Mouse (Mus musculus): ENCODE measurements around the gene Wnt3. TPM values are rescaled to one million over a fixed set of nuclear protein-coding genes. Genes with fewer than 3 reads are reported as not detected.

Gene Wnt3
- polyA plus RNA-seq (2012; fragmentation: generic; extraction: Trizol), result not detected

DNA sequence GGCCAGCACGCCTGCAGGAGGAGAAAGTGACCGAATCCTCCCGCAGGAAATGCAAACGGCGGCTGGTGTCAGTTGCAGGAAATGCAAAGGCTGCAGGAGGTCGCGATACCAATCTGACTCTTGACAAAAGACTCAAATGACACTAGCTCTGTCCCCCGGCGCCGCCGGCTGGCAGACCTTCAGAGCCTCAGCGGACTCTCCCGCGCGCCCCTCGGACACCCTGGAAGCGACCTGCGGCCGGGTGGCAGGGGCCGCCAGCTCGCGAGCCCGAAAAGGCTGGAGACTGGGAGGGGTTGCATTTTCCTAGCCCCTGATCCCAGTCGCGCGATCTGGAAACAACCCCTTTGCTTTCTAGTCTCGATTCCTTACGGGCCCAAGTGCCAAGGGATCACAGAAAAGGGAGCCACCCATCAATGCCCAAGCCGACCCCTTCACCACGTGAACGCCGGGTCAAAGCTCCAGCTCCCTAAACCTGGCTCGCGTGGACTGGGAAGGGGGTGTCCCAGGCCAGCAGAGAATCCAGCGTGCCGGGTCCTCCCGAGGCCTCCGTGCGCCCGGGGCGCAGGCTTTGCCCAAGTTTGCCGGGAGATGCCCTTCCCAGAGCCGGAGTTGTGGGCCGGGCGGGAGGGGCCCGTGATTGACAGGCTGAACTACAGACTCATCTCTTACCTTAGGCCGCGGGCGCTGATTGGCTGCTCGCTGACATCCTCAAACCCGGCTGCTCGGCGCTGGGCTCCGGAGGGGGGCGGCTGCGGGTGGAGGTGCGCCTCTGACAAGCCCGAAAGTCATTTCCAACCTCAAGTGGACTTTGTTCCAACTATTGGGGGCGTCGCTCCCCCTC is at the start of gene Wnt3:
Gene Wnt3, plus strand, starts transcription at position 764 of the 841 bp plus-strand sequence.

DNA sequence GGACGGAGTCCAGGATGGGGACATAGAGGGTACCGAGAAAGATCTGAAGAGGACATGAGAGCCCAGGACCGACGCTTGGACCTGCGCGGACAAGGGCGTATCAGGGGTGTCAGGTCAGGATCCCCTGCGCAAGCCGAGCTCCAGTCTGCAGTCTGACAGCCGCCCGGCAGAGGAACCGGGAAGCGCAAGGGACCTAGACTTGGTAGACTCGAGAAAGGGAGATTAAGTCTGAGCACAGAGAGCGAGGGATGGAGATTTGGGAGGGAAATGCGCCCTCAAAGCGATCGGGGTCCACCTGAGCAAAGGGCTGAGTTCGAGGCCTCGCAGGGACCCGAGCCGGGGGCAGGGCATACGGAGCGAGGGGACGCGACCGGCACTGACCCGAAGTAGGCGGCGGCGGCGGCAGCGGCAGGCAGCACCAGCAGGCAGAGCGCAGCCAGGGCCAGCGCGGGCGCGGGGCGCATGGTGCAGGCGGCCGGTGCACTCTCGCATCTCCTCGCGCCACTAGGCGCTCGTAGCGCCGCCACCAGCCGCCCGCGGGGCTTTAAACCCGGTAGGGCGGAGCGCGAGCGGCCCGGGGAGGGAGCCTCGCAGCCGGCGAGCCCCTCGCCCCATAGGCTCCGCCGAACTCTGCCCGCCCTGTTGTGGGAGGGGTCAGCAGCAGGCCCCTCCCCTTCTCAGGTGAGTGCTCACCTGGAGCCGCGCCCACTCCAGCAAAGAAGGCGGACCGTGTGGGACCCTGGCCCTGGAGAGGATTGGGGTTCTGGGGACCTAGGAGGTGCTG is 24.5 kb upstream of the Wnt3 start, which contains the start of gene Wnt9b:
Gene Wnt9b, minus strand, starts transcription at position 516 of the 784 bp plus-strand sequence.

Other genes with a start within 250 kb of the Wnt3 start
- gene Gm884, start 153.0 kb upstream of the Wnt3 start, polyA plus RNA-seq (2012; fragmentation: generic; extraction: Trizol), result not detected
- gene Lyzl6, start 135.3 kb upstream of the Wnt3 start, polyA plus RNA-seq (2012; fragmentation: generic; extraction: Trizol), result not detected
- gene Rprml, start 124.6 kb upstream of the Wnt3 start, polyA plus RNA-seq (2012; fragmentation: generic; extraction: Trizol), result under 1 TPM; 0.04 to 0.06 TPM
- gene Gosr2, start 76.3 kb upstream of the Wnt3 start, polyA plus RNA-seq (2012; fragmentation: generic; extraction: Trizol), result 10 to 100 TPM; 53.4 to 87.2 TPM
- not detected for gene Wnt9b, start 24.3 kb upstream of the Wnt3 start, polyA plus RNA-seq (2012; fragmentation: generic; extraction: Trizol)
- gene Nsf, start 179.9 kb downstream of the Wnt3 start, polyA plus RNA-seq (2012; fragmentation: generic; extraction: Trizol), result 10 to 100 TPM in 1 of 2 experiments, 1 to 10 TPM in 1; 8.1 to 23.0 TPM
- 10 to 100 TPM in 1 of 2 experiments, 1 to 10 TPM in 1; 4.8 to 58.1 TPM for gene Arf2, start 192.6 kb downstream of the Wnt3 start, polyA plus RNA-seq (2012; fragmentation: generic; extraction: Trizol)